Mouse (Mus musculus) macrophage (primary cell): ENCODE data around the gene Ssbp4. TPM values are rescaled to one million over a fixed set of nuclear protein-coding genes. Genes with fewer than 3 reads are reported as not detected.

Experiments
- H3K27ac ChIP-seq: fragments of 350-480 bp; formaldehyde crosslinking; 2 replicates; pipeline ENCODE4 v1.9.0; 2021
- H3K36me3 ChIP-seq: fragments of 350-480 bp; formaldehyde crosslinking; 2 replicates; pipeline ENCODE4 v1.9.0; 2021; ENCODE audit errors: inconsistent target
- H3K4me3 ChIP-seq: fragments of 350-480 bp; formaldehyde crosslinking; 2 replicates; pipeline ENCODE4 v1.9.0; 2021; ENCODE audit errors: inconsistent target
- H3K79me2 ChIP-seq: fragments of 350-480 bp; formaldehyde crosslinking; 2 replicates; pipeline ENCODE4 v1.9.0; 2021; ENCODE audit errors: inconsistent target
- WGBS: methylation state at CpG from one replicate; pipeline ENCODE4 v1.1.7; 2026; ENCODE audit warnings: inconsistent platforms; ENCODE audit not compliant: missing documents; 5-methylcytosine and 5-hydroxymethylcytosine counted together
- polyA plus RNA-seq: library from polyadenylated mRNA; stranded (reverse); fragments of 250-400 nt; gene quantifications from 3 replicates; pipeline ENCODE4 v1.2.4, GENCODE M21; 2018; ENCODE audit warnings: inconsistent platforms

Ssbp4 gene
- polyA plus RNA-seq, 1 experiment from 2014 or later: 71.4 TPM

DNA sequence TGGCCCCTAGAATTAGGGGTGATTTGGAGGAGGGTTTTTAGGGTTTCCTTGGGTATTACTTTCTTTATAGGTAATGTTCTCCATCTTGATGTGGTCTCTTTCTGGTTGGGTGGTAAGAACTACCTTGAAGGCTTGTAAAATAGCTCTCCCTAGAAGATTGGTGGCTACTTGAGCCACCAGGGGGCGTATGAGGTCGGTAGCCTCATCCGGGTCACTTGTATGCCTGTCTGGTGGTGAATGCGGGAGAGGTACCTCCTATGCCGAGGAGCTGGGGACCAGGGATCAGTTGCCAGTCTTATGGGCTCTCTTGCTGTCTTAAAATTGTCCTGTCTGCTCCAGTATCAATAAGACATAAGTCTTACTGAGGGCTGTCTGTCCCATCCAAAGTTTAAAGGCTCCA lies 16.4 kb upstream of the Ssbp4 start:
- H3K36me3 ChIP-seq: peaks cover 10% of the 10 kb centered on the region; the same call in 1 of the 2 replicates
- 31% methylated on average over 5 of the region's 5 CpGs for WGBS
- H3K4me3 ChIP-seq: no peak overlapping the region
- no peak overlapping the region for H3K27ac ChIP-seq
- H3K79me2 ChIP-seq: peaks cover 28% of the 10 kb centered on the region

DNA sequence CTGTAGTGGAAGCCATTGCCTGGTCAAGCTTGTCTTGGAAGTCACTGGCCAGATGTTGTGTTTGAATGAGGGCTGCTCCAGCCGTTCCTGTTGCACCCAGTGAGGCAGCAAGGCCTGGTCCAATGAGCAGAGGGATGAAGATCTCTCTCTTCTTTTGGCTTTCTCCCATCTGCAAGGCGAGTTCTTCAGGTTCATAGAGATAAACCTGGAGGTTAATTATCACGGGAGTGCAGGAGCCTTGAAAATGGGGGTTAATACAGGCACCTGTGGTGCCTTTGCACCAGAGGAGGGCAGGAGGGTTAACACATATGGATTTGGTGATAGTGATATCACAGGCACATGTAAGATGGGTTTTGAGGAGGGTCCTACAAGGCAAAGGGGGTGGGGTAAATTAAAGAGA lies 13.5 kb upstream of the Ssbp4 start:
- 87% methylated on average over 3 of the region's 3 CpGs for WGBS
- H3K27ac ChIP-seq: no peak overlapping the region

GRCm38 (mm10) chr8:70618888-70619334 lies 10.2 kb upstream of the Ssbp4 start:
- H3K4me3 ChIP-seq: peak overlapping the region; percentile 91
- peaks cover 10% of the 10 kb centered on the region; the same call in 1 of the 2 replicates for H3K36me3 ChIP-seq
- 3% methylated on average over 9 of the region's 9 CpGs for WGBS
- H3K27ac ChIP-seq: peak overlapping the region; percentile 99
- peaks cover 61% of the 10 kb centered on the region for H3K79me2 ChIP-seq

More for the DNA sequence above, 13.5 kb upstream of the Ssbp4 start:
- Histone ChIP-seq H3K79me2 (peaks cover 53% of the 10 kb centered on the region), H3K4me3 (no peak overlapping the region), H3K36me3 (peaks cover 10% of the 10 kb centered on the region; the same call in 1 of the 2 replicates)

DNA sequence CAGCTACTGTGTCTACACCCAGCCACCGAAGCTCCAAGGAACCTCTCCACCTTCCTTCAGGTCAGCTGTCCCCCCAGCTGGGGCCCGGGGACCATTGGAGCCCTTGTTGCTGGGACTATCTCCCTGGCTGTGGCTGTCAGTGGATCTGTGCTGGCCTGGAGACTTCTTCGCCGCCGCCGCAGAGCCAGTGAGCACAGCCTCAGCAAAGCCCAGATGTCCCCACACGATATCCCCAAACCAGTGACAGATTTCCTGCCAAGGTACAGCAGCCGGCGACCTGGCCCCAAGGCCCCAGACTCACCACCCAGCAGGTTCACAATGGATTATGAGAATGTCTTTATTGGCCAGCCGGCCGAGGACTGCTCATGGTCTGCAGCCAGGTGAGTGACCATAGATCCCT lies 9.3 kb upstream of the Ssbp4 start:
- Histone ChIP-seq H3K79me2 (peaks cover 70% of the 10 kb centered on the region), H3K36me3 (peaks cover 10% of the 10 kb centered on the region; the same call in 1 of the 2 replicates), H3K4me3 (peak overlapping the region; percentile 91), H3K27ac (peak overlapping the region; percentile 99)
- WGBS: 28% methylated on average over 10 of the region's 11 CpGs

DNA sequence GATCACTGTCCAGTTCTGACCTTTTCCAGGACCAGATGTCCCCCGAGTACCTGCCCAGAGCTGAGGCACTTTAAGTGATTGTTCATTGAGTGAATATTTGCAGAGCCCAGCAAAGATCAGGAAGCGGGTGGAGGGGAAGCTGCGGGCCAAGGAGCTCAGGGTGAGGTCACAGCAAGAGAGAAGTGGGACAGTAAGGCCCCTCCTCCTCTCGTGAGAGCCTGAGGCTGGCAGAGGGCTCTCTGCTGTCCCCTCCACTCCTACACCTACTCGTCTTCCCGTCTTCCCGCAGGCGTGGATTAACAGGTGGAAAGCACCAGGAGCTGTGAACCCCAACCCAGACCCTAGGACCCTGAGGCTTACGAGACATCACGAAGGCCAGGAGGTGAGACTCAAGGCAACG lies 8.0 kb upstream of the Ssbp4 start:
- Histone ChIP-seq H3K4me3 (peak overlapping the region; percentile 91), H3K27ac (peak overlapping the region; percentile 99), H3K79me2 (peaks cover 61% of the 10 kb centered on the region), H3K36me3 (peaks cover 6% of the 10 kb centered on the region; the same call in 1 of the 2 replicates)
- WGBS: 6% methylated on average over 11 of the region's 11 CpGs

- 0% methylated on average over 3 of the region's 3 CpGs for WGBS
- Histone ChIP-seq H3K27ac (peak within 1 kb of the TSS; percentile 99), H3K36me3 (no peaks in the 10 kb centered on the region; the same call in 1 of the 2 replicates), H3K79me2 (peaks cover 54% of the 10 kb centered on the region), H3K4me3 (peak within 1 kb of the TSS; percentile 91)
These were observed 7.2 kb upstream of the Ssbp4 start, which contains the start of gene Lrrc25 for GRCm38 (mm10) chr8:70615894-70616293. TSS of gene Lrrc25 (plus strand) at chr8:70616155.

- no peaks in the 10 kb centered on the region; the same call in 1 of the 2 replicates for H3K36me3 ChIP-seq
- WGBS: 90% methylated on average over 8 of the region's 8 CpGs
- peak overlapping the region; percentile 99 for H3K27ac ChIP-seq
- H3K4me3 ChIP-seq: peak overlapping the region; percentile 91; the same call in 1 of the 2 replicates
- H3K79me2 ChIP-seq: peaks cover 47% of the 10 kb centered on the region
These were observed 6.6 kb upstream of the Ssbp4 start for GRCm38 (mm10) chr8:70615281-70615680.

DNA sequence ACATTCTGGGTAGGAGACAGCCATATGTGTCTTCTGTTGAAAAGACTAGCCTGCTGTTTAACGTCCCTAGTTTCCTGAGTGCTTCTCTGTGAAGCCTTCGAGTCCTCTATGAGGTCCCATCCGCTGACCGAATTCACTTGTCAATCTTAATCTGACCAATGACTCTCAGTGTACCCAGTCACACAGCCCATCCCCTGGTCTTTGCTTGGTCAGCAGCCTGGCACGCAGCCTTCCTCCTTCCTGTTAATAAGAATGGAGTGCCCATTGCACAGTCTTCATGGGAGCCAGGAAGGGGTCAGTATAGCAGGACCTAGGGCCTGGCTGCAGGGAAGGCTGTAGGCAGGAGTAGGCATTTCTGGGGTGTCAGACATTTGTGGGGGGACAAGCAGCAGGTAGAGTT lies 5.8 kb upstream of the Ssbp4 start:
- peaks cover 39% of the 10 kb centered on the region for H3K79me2 ChIP-seq
- 17% methylated on average over 5 of the region's 5 CpGs for WGBS
- no peaks in the 10 kb centered on the region; the same call in 1 of the 2 replicates for H3K36me3 ChIP-seq
- H3K27ac ChIP-seq: peak overlapping the region; percentile 99
- peak overlapping the region; percentile 4; the same call in 1 of the 2 replicates for H3K4me3 ChIP-seq

- Histone ChIP-seq H3K36me3 (no peaks in the 10 kb centered on the region), H3K27ac (peak overlapping the region; percentile 99), H3K79me2 (peaks cover 34% of the 10 kb centered on the region), H3K4me3 (no peak overlapping the region)
- WGBS: 14% methylated on average over 1 of the region's 1 CpGs
These were observed 5.1 kb upstream of the Ssbp4 start for GRCm38 (mm10) chr8:70613763-70614162.

DNA sequence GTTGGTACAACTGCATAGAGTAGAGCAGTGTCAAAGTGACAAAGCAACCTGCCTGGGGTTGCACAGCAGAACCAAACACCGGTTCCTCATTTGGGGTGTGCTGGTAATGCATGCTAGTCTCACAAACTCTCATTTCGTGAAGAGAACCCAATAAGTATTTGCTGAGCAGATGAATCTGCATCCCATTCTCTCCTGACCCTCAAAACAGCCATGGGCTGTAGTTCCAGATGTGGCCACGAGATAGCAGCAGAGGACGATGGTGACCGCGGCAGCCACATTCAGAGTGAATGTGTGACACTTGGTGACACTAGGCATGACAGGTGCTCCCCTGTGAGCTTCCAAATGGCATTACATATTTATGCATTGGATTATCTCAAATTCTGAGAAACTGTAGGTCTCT lies 3.2 kb upstream of the Ssbp4 start:
- Histone ChIP-seq H3K27ac (peak overlapping the region; percentile 100), H3K4me3 (peak overlapping the region; percentile 53), H3K79me2 (peaks cover 30% of the 10 kb centered on the region), H3K36me3 (no peaks in the 10 kb centered on the region)
- 3% methylated on average over 6 of the region's 6 CpGs for WGBS

DNA sequence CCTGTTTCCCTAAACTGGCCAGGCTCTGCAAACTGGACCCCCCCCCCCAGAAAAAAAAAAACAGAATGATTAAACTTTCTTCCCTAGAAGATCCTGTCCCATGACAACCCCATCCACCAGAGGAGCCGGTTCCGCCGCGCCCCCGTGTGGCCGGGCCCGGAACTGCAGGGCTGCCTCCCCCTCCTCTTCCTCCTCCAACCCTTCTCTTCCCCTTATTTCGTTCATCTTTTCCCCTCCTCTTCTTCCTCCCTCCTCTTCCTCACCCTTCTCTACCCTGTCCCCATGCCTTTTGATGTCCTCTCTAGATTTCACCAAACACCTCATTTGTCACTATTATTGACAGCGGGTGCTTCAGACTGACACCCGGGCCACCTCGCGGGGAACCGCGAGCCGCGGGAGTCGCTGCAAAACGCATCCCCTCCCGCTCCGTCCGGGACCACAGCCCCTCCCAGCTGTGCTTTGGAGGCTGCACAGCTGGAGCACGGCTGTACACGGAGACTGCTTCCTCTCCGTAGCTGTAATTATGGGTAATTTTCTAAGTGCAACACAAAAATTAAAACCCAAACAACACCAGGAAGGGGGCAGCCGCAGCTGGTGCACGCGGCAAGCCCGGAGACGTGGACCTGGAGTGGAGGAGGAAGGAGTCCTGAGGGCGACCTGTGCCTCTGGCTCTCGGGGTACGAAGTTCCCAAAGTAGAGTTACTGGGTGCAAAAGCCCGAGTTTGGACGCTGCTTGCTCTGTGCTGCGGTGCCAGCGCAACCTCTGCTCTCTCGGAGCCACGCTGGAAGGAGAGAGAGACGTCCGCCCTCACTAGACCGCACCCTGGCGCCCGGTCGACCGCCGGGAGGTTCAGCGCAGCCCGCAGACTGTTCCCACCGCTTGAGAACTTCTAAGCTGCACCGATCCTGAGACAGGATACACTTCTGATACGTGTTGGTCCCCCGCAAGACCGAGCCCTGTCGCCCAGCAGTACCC lies 2.4 kb upstream of the Ssbp4 start:
- Histone ChIP-seq H3K27ac (peak overlapping the region; percentile 100), H3K79me2 (peaks cover 34% of the 10 kb centered on the region), H3K36me3 (no peaks in the 10 kb centered on the region), H3K4me3 (peak overlapping the region; percentile 53)
- 1% methylated on average over 39 of the region's 54 CpGs for WGBS

- under 1% methylated on average over 39 of the region's 45 CpGs for WGBS
- no peaks in the 10 kb centered on the region for H3K36me3 ChIP-seq
These were observed 1.4 kb upstream of the Ssbp4 start for GRCm38 (mm10) chr8:70609849-70610795.

GRCm38 (mm10) chr8:70609368-70609848 lies 736 bp upstream of the Ssbp4 start:
- 0% methylated on average over 17 of the region's 39 CpGs for WGBS

More at GRCm38 (mm10) chr8:70609849-70610795, 1.4 kb upstream of the Ssbp4 start:
- peaks cover 44% of the 10 kb centered on the region for H3K79me2 ChIP-seq
- peak overlapping the region; percentile 100 for H3K27ac ChIP-seq
- peak overlapping the region; percentile 53 for H3K4me3 ChIP-seq

More at GRCm38 (mm10) chr8:70609368-70609848, 736 bp upstream of the Ssbp4 start:
- Histone ChIP-seq H3K79me2 (peaks cover 51% of the 10 kb centered on the region), H3K4me3 (peak overlapping the region; percentile 46), H3K36me3 (no peaks in the 10 kb centered on the region), H3K27ac (peak overlapping the region; percentile 100)
